Mouse (Mus musculus) liver, postnatal 0 days (tissue): ENCODE data around the gene Lrrc28.

Experiments
- CTCF ChIP-seq: sonication (generic); IDR thresholded peaks from 2 replicates; pipeline ENCODE4 v1.5.1; 2016; ENCODE audit warnings: antibody characterized with exemption, low read depth
- EP300 ChIP-seq: IDR thresholded peaks from 2 replicates; pipeline ENCODE4 v1.6.1; 2016; ENCODE audit warnings: antibody characterized with exemption, low read depth, mild to moderate bottlenecking

DNA sequence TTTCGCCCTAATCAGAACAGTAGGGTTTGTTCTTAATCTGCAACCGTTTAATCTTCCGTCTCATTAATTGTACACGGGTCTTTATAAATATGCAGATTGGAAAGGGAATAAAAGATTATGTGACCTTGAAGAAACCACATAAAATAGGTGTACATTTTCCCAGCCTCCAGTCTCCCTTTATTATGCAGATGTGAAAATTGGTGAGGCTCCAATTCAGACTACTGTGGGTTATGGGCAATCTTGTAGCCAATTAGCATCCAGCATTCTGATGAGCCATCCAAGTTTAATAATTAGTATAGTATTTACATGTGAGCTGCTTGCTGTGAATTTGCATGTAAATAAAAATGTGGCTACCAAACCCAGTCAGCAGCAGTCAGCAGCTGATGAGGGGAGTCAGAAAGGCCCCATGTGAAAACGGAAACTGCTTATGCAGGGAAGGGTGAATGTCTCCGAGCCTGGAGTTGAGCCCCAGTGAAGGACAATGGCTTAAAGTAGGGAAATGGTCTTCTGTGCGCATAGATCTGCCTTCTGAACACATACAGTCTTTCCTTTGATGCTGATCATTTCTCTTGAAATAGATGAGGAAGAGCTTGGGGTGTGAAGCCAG is 176.2 kb downstream of the Lrrc28 start:
- TF ChIP-seq CTCF (no peak), EP300 (no peak)
